19 mouse cellular contexts compared by ENCODE assay signal in genomic region chr7:122558912-122559311, GRCm38 (mm10).
A peak's percentile ranks its signal among the peaks of the same experiment; 100 is the strongest.
DNase-seq lines count a peak whose midpoint lies in the region; ATAC-seq lines count a peak whose summit lies in the region.
"Had no signal": no experiment of that assay in that cellular context is flagged by ENCODE, and none has a peak within 500 bp of the region (broad histone marks: within the 10 kb centered on the region; RNA-seq: fewer than 3 reads in every experiment).

No protein-coding gene starts in this region.

- H3K27ac ChIP-seq in hindbrain, embryonic 11.5 days (ENCODE audit: low read depth, low read length): no peak overlapping the region
- no peak overlapping the region for H3K27ac ChIP-seq in hindbrain, embryonic 13.5 days
- H3K27ac ChIP-seq in midbrain, embryonic 10.5 days (replicated peaks): peak overlapping the region; percentile 60
- no peak overlapping the region for H3K27ac ChIP-seq in midbrain, embryonic 15.5 days
- H3K27ac ChIP-seq in embryonic facial prominence, embryonic 10.5 days (replicated peaks): 0 out of 2 replicates have a peak overlapping the region, but pooled peaks have one; percentile 19
- no peak overlapping the region for H3K27ac ChIP-seq in forebrain, embryonic 16.5 days (ENCODE audit: low read length)
- H3K27ac ChIP-seq: embryonic facial prominence, embryonic 15.5 days; limb, embryonic 13.5 days; liver, embryonic 13.5 days had no signal

- ATAC-seq in hindbrain, embryonic 11.5 days (ENCODE audit: low FRiP score): no peak
- ATAC-seq in hindbrain, embryonic 13.5 days (ENCODE audit: low FRiP score): no peak
- no peak for ATAC-seq in midbrain, embryonic 15.5 days (replicated peaks)
- ATAC-seq in forebrain, embryonic 16.5 days: peak; percentile 38; the same call in 1 of the 2 replicates
- ATAC-seq in granulocyte monocyte progenitor cell, adult 5-6 weeks (replicated peaks; ENCODE audit: poor library complexity, severe bottlenecking): no peak
- ATAC-seq: midbrain, embryonic 16.5 days had no signal

- peaks cover 5% of the 10 kb centered on the region for H3K4me1 ChIP-seq in hindbrain, embryonic 11.5 days (replicated peaks; ENCODE audit: control insufficient read depth, insufficient read depth, low read length)
- H3K4me1 ChIP-seq in hindbrain, embryonic 13.5 days (replicated peaks): peaks cover 22% of the 10 kb centered on the region
- H3K4me1 ChIP-seq in midbrain, embryonic 10.5 days: peaks cover 28% of the 10 kb centered on the region
- H3K4me1 ChIP-seq in midbrain, embryonic 15.5 days: peaks cover 26% of the 10 kb centered on the region
- H3K4me1 ChIP-seq in embryonic facial prominence, embryonic 10.5 days: peaks cover 19% of the 10 kb centered on the region
- H3K4me1 ChIP-seq in forebrain, embryonic 16.5 days (replicated peaks; ENCODE audit: control insufficient read depth, insufficient read depth, low read length): peaks cover 8% of the 10 kb centered on the region
- H3K4me1 ChIP-seq: liver, embryonic 13.5 days had no signal

- no peaks in the 10 kb centered on the region for H3K36me3 ChIP-seq in hindbrain, embryonic 11.5 days (ENCODE audit: control insufficient read depth, insufficient read depth, low read length)
- no peaks in the 10 kb centered on the region for H3K36me3 ChIP-seq in hindbrain, embryonic 13.5 days
- no peaks in the 10 kb centered on the region for H3K36me3 ChIP-seq in midbrain, embryonic 10.5 days
- H3K36me3 ChIP-seq in midbrain, embryonic 15.5 days (replicated peaks): no peaks in the 10 kb centered on the region
- no peaks in the 10 kb centered on the region for H3K36me3 ChIP-seq in embryonic facial prominence, embryonic 10.5 days (replicated peaks)
- H3K36me3 ChIP-seq in forebrain, embryonic 16.5 days (ENCODE audit: control insufficient read depth, insufficient read depth): no peaks in the 10 kb centered on the region
- H3K36me3 ChIP-seq: embryonic facial prominence, embryonic 15.5 days; limb, embryonic 13.5 days; liver, embryonic 13.5 days had no signal

- peak; percentile 19 for DNase-seq in hindbrain, embryonic 11.5 days (ENCODE audit: low spot score)
- DNase-seq in midbrain, embryonic 10.5 days (ENCODE audit: low spot score): no peak
- DNase-seq in embryonic facial prominence, embryonic 10.5 days (ENCODE audit: low spot score): peak; percentile 46
- no peak for DNase-seq in ovary, postnatal 36 days (ENCODE audit: low spot score)
- DNase-seq: cerebellum, adult 2 months; cerebellum, postnatal 36 days; gastrocnemius, postnatal 36 days; kidney, adult 11 months; liver, embryonic 13.5 days; right cerebral cortex, adult 18-20 months; thymus, postnatal 14 days had no signal

- no peak overlapping the region for H3K4me2 ChIP-seq in hindbrain, embryonic 11.5 days (replicated peaks; ENCODE audit: low read depth, low read length)
- H3K4me2 ChIP-seq in hindbrain, embryonic 13.5 days: no peak overlapping the region
- H3K4me2 ChIP-seq in midbrain, embryonic 15.5 days: no peak overlapping the region
- H3K4me2 ChIP-seq in forebrain, embryonic 16.5 days (ENCODE audit: low read length): no peak overlapping the region
- H3K4me2 ChIP-seq: embryonic facial prominence, embryonic 15.5 days; limb, embryonic 13.5 days; liver, embryonic 13.5 days had no signal

- no peaks in the 10 kb centered on the region for H3K9me3 ChIP-seq in hindbrain, embryonic 11.5 days (ENCODE audit: control insufficient read depth, low read length)
- no peaks in the 10 kb centered on the region for H3K9me3 ChIP-seq in hindbrain, embryonic 13.5 days
- H3K9me3 ChIP-seq in midbrain, embryonic 10.5 days (replicated peaks): no peaks in the 10 kb centered on the region
- H3K9me3 ChIP-seq in midbrain, embryonic 15.5 days: no peaks in the 10 kb centered on the region
- no peaks in the 10 kb centered on the region for H3K9me3 ChIP-seq in embryonic facial prominence, embryonic 10.5 days
- no peaks in the 10 kb centered on the region for H3K9me3 ChIP-seq in forebrain, embryonic 16.5 days (ENCODE audit: control insufficient read depth, low read length)
- H3K9me3 ChIP-seq: embryonic facial prominence, embryonic 15.5 days; limb, embryonic 13.5 days; liver, embryonic 13.5 days had no signal

- 48% methylated on average over 6 of the region's 6 CpGs for WGBS in hindbrain, embryonic 11.5 days
- WGBS in hindbrain, embryonic 13.5 days: 23% methylated on average over 6 of the region's 6 CpGs
- 44% methylated on average over 6 of the region's 6 CpGs for WGBS in midbrain, embryonic 10.5 days
- WGBS in midbrain, embryonic 15.5 days: 29% methylated on average over 6 of the region's 6 CpGs
- WGBS in embryonic facial prominence, embryonic 10.5 days: 29% methylated on average over 6 of the region's 6 CpGs
- WGBS in forebrain, embryonic 16.5 days: 3% methylated on average over 6 of the region's 6 CpGs

- H3K9ac ChIP-seq in hindbrain, embryonic 11.5 days (ENCODE audit: low read depth, low read length): no peak overlapping the region
- H3K9ac ChIP-seq in hindbrain, embryonic 13.5 days: no peak overlapping the region
- H3K9ac ChIP-seq in midbrain, embryonic 15.5 days: no peak overlapping the region
- no peak overlapping the region for H3K9ac ChIP-seq in forebrain, embryonic 16.5 days (replicated peaks; ENCODE audit: low read depth, low read length)
- H3K9ac ChIP-seq: embryonic facial prominence, embryonic 15.5 days; limb, embryonic 13.5 days; liver, embryonic 13.5 days had no signal

- no peak overlapping the region for H3K4me3 ChIP-seq in hindbrain, embryonic 11.5 days (ENCODE audit: low read depth, low read length)
- no peak overlapping the region for H3K4me3 ChIP-seq in hindbrain, embryonic 13.5 days
- no peak overlapping the region for H3K4me3 ChIP-seq in midbrain, embryonic 10.5 days
- H3K4me3 ChIP-seq in midbrain, embryonic 15.5 days: no peak overlapping the region
- H3K4me3 ChIP-seq in embryonic facial prominence, embryonic 10.5 days: no peak overlapping the region
- H3K4me3 ChIP-seq in forebrain, embryonic 16.5 days (replicated peaks; ENCODE audit: low read length): no peak overlapping the region
- H3K4me3 ChIP-seq: embryonic facial prominence, embryonic 15.5 days; limb, embryonic 13.5 days; liver, embryonic 13.5 days had no signal

- no peaks in the 10 kb centered on the region for H3K27me3 ChIP-seq in hindbrain, embryonic 11.5 days (ENCODE audit: control insufficient read depth, insufficient read depth, low read length)
- H3K27me3 ChIP-seq in hindbrain, embryonic 13.5 days: no peaks in the 10 kb centered on the region
- no peaks in the 10 kb centered on the region for H3K27me3 ChIP-seq in midbrain, embryonic 10.5 days (ENCODE audit: low read depth, poor library complexity, severe bottlenecking)
- no peaks in the 10 kb centered on the region for H3K27me3 ChIP-seq in midbrain, embryonic 15.5 days (replicated peaks)
- H3K27me3 ChIP-seq in embryonic facial prominence, embryonic 10.5 days (replicated peaks; ENCODE audit: low read depth, poor library complexity, severe bottlenecking): no peaks in the 10 kb centered on the region
- no peaks in the 10 kb centered on the region for H3K27me3 ChIP-seq in forebrain, embryonic 16.5 days (replicated peaks; ENCODE audit: control insufficient read depth, insufficient read depth, low read length)
- H3K27me3 ChIP-seq: CH12.LX; embryonic facial prominence, embryonic 15.5 days; limb, embryonic 13.5 days; liver, embryonic 13.5 days had no signal

Comparison
In these comparisons a context has a peak if more than half of its experiments do, and no peak if none do; other contexts are left out.
1. H3K27ac ChIP-seq: peak in midbrain, embryonic 10.5 days (single experiment) and embryonic facial prominence, embryonic 10.5 days (single experiment); none in hindbrain, embryonic 11.5 days (single experiment), hindbrain, embryonic 13.5 days (single experiment), midbrain, embryonic 15.5 days (single experiment) and forebrain, embryonic 16.5 days (single experiment).
2. DNase-seq: peak in hindbrain, embryonic 11.5 days (single experiment) and embryonic facial prominence, embryonic 10.5 days (single experiment); none in midbrain, embryonic 10.5 days (single experiment) and ovary, postnatal 36 days (single experiment).